ENCODE assay signal across 23 mouse cellular contexts in genomic region chr15:93100837-93101236, GRCm38 (mm10).
DNase-seq lines count a peak whose midpoint lies in the region; ATAC-seq and TF ChIP-seq lines count a peak whose summit lies in the region.
"Had no signal": no experiment of that assay in that cellular context is flagged by ENCODE, and none has a peak within 500 bp of the region (broad histone marks: within the 10 kb centered on the region; RNA-seq: fewer than 3 reads in every experiment).

No protein-coding gene starts in this region.

- peak overlapping the region; percentile 20; the same call in 1 of the 2 replicates for H3K27ac ChIP-seq in forebrain, embryonic 13.5 days
- no peak overlapping the region for H3K27ac ChIP-seq in forebrain, embryonic 11.5 days (ENCODE audit: low read depth, low read length)
- H3K27ac ChIP-seq in forebrain, postnatal 0 days (ENCODE audit: low read depth, low read length): no peak overlapping the region
- no peak overlapping the region for H3K27ac ChIP-seq in forebrain, embryonic 10.5 days
- H3K27ac ChIP-seq in lung, embryonic 14.5 days (ENCODE audit: low read depth): no peak overlapping the region
- H3K27ac ChIP-seq: heart, embryonic 13.5 days; hindbrain, embryonic 14.5 days; hindbrain, postnatal 0 days had no signal

- H3K9me3 ChIP-seq in forebrain, embryonic 13.5 days (replicated peaks): no peaks in the 10 kb centered on the region
- no peaks in the 10 kb centered on the region for H3K9me3 ChIP-seq in forebrain, embryonic 11.5 days (ENCODE audit: control insufficient read depth, low read length)
- no peaks in the 10 kb centered on the region for H3K9me3 ChIP-seq in forebrain, postnatal 0 days (ENCODE audit: low read length)
- H3K9me3 ChIP-seq in forebrain, embryonic 10.5 days: no peaks in the 10 kb centered on the region
- no peaks in the 10 kb centered on the region for H3K9me3 ChIP-seq in lung, embryonic 14.5 days (ENCODE audit: low read depth, low read length)
- H3K9me3 ChIP-seq: heart, embryonic 13.5 days had no signal

- TF ChIP-seq CTCF in forebrain, postnatal 0 days (IDR thresholded peaks at IDR 0.05; ENCODE audit: low read depth): no peak
- TF ChIP-seq CTCF in lung, embryonic 14.5 days (IDR thresholded peaks at IDR 0.05; ENCODE audit: low read depth): no peak

- no peak overlapping the region for H3K4me2 ChIP-seq in forebrain, embryonic 13.5 days
- H3K4me2 ChIP-seq in forebrain, embryonic 11.5 days (ENCODE audit: low read depth, low read length, severe bottlenecking): no peak overlapping the region
- no peak overlapping the region for H3K4me2 ChIP-seq in forebrain, postnatal 0 days (ENCODE audit: low read depth)
- H3K4me2 ChIP-seq in lung, embryonic 14.5 days: no peak overlapping the region
- H3K4me2 ChIP-seq: heart, embryonic 13.5 days; hindbrain, embryonic 14.5 days had no signal

- H3K36me3 ChIP-seq in forebrain, embryonic 13.5 days (ENCODE audit: poor library complexity, severe bottlenecking): no peaks in the 10 kb centered on the region
- H3K36me3 ChIP-seq in forebrain, embryonic 11.5 days (ENCODE audit: control insufficient read depth, insufficient read depth, low read length): no peaks in the 10 kb centered on the region
- no peaks in the 10 kb centered on the region for H3K36me3 ChIP-seq in forebrain, postnatal 0 days (ENCODE audit: insufficient read depth)
- H3K36me3 ChIP-seq in forebrain, embryonic 10.5 days (replicated peaks): no peaks in the 10 kb centered on the region
- no peaks in the 10 kb centered on the region for H3K36me3 ChIP-seq in lung, embryonic 14.5 days (ENCODE audit: insufficient read depth)
- H3K36me3 ChIP-seq: heart, embryonic 13.5 days had no signal

- WGBS in forebrain, embryonic 13.5 days: 54% methylated on average over 7 of the region's 7 CpGs
- WGBS in forebrain, embryonic 11.5 days: 82% methylated on average over 7 of the region's 7 CpGs
- WGBS in forebrain, postnatal 0 days: 43% methylated on average over 7 of the region's 7 CpGs
- WGBS in forebrain, embryonic 10.5 days: 90% methylated on average over 7 of the region's 7 CpGs
- 50% methylated on average over 7 of the region's 7 CpGs for WGBS in lung, embryonic 14.5 days

- ATAC-seq in forebrain, embryonic 13.5 days: peak; percentile 65; the same call in 1 of the 2 replicates
- ATAC-seq in forebrain, embryonic 11.5 days (replicated peaks; ENCODE audit: low FRiP score): no peak
- ATAC-seq in forebrain, postnatal 0 days: peak; percentile 18; the same call in 1 of the 2 replicates
- ATAC-seq in lung, embryonic 14.5 days (ENCODE audit: insufficient read depth): no peak
- ATAC-seq in granulocyte monocyte progenitor cell, adult 5-6 weeks (replicated peaks; ENCODE audit: poor library complexity, severe bottlenecking): no peak
- ATAC-seq: activated CD4-positive, CD25-positive, alpha-beta regulatory T cell, adult 4 months; hindbrain, postnatal 0 days; inflammation-experienced regulatory T-cells, adult 6 months; intestine, embryonic 16.5 days had no signal

- no peaks in the 10 kb centered on the region for H3K27me3 ChIP-seq in forebrain, embryonic 13.5 days
- H3K27me3 ChIP-seq in forebrain, embryonic 11.5 days (ENCODE audit: control insufficient read depth, insufficient read depth, low read length): no peaks in the 10 kb centered on the region
- no peaks in the 10 kb centered on the region for H3K27me3 ChIP-seq in forebrain, postnatal 0 days (ENCODE audit: insufficient read depth, low read length)
- no peaks in the 10 kb centered on the region for H3K27me3 ChIP-seq in forebrain, embryonic 10.5 days (ENCODE audit: poor library complexity, severe bottlenecking)
- H3K27me3 ChIP-seq in lung, embryonic 14.5 days (ENCODE audit: insufficient read depth, low read length): no peaks in the 10 kb centered on the region
- H3K27me3 ChIP-seq: heart, embryonic 13.5 days had no signal

- DNase-seq in forebrain, embryonic 11.5 days (ENCODE audit: low spot score): no peak
- no peak for DNase-seq in forebrain, postnatal 0 days
- no peak for DNase-seq in forebrain, embryonic 10.5 days (ENCODE audit: extremely low spot score, low spot score)
- peak; percentile 20 for DNase-seq in lung, embryonic 14.5 days
- no peak for DNase-seq in lung, postnatal 36 days
- DNase-seq: adrenal gland, adult 8-10 months; adrenal gland, postnatal 25 days; cerebellum, adult 18-20 months; cerebellum, adult 9-10 months; cerebellum, postnatal 14 days; gastrocnemius, postnatal 10 days; gastrocnemius, postnatal 36 days; heart, adult 18-20 months; heart, postnatal 14 days; heart, postnatal 4 days had no signal

- no peak overlapping the region for H3K4me3 ChIP-seq in forebrain, embryonic 13.5 days
- H3K4me3 ChIP-seq in forebrain, embryonic 11.5 days (ENCODE audit: low read depth, low read length): no peak overlapping the region
- H3K4me3 ChIP-seq in forebrain, postnatal 0 days (ENCODE audit: low read depth, low read length): no peak overlapping the region
- no peak overlapping the region for H3K4me3 ChIP-seq in forebrain, embryonic 10.5 days
- H3K4me3 ChIP-seq in lung, embryonic 14.5 days (ENCODE audit: low read depth, low read length): no peak overlapping the region
- H3K4me3 ChIP-seq: heart, embryonic 13.5 days had no signal

- no peaks in the 10 kb centered on the region for H3K4me1 ChIP-seq in forebrain, embryonic 13.5 days
- H3K4me1 ChIP-seq in forebrain, embryonic 11.5 days (replicated peaks; ENCODE audit: control insufficient read depth, insufficient read depth, low read length): no peaks in the 10 kb centered on the region
- no peaks in the 10 kb centered on the region for H3K4me1 ChIP-seq in forebrain, postnatal 0 days (ENCODE audit: insufficient read depth)
- H3K4me1 ChIP-seq in forebrain, embryonic 10.5 days: peaks cover 2% of the 10 kb centered on the region
- H3K4me1 ChIP-seq in lung, embryonic 14.5 days (ENCODE audit: insufficient read depth): no peaks in the 10 kb centered on the region
- H3K4me1 ChIP-seq: heart, embryonic 13.5 days had no signal

- no peak overlapping the region for H3K9ac ChIP-seq in forebrain, embryonic 13.5 days
- no peak overlapping the region for H3K9ac ChIP-seq in forebrain, embryonic 11.5 days (ENCODE audit: low read length)
- no peak overlapping the region for H3K9ac ChIP-seq in forebrain, postnatal 0 days
- no peak overlapping the region for H3K9ac ChIP-seq in lung, embryonic 14.5 days
- H3K9ac ChIP-seq: heart, embryonic 13.5 days; hindbrain, embryonic 14.5 days had no signal

Comparison
In these comparisons a context has a peak if more than half of its experiments do, and no peak if none do; other contexts are left out.
1. ATAC-seq: peak in forebrain, embryonic 13.5 days (single experiment) and forebrain, postnatal 0 days (single experiment); none in forebrain, embryonic 11.5 days (single experiment), lung, embryonic 14.5 days (single experiment) and granulocyte monocyte progenitor cell, adult 5-6 weeks (single experiment).